Mouse (Mus musculus): ENCODE measurements around the gene Dpep2nb. TPM values are rescaled to one million over a fixed set of nuclear protein-coding genes. Genes with fewer than 3 reads are reported as not detected.
"Not testable (repeated sequence)": the region's sequence is repeated elsewhere in the genome, so short reads cannot be mapped to it uniquely, and the experiment has no call there.

Gene Dpep2nb
- polyA plus RNA-seq, 1 experiment, result not detected

- Histone ChIP-seq H3K36me3 (ENCODE audit: control insufficient read depth) (peaks cover 63% of the 10 kb centered on the region), H3K4me1 (ENCODE audit: control insufficient read depth) (peaks cover 41% of the 10 kb centered on the region), H3K9me3 (ENCODE audit: control insufficient read depth, low read length) (no peaks in the 10 kb centered on the region), H3K4me3 (replicated peaks) (no peak overlapping the region), H3K27me3 (ENCODE audit: control insufficient read depth) (no peaks in the 10 kb centered on the region)
- no peak for TF ChIP-seq TAL1 (IDR thresholded peaks at IDR 0.05; ENCODE audit: low read length)
- TF ChIP-seq GATA1 (IDR thresholded peaks at IDR 0.05; ENCODE audit: low read length), result no peak
Measured at GRCm38 (mm10) chr8:106044151-106044550, 38.4 kb upstream of the Dpep2nb start.

DNA sequence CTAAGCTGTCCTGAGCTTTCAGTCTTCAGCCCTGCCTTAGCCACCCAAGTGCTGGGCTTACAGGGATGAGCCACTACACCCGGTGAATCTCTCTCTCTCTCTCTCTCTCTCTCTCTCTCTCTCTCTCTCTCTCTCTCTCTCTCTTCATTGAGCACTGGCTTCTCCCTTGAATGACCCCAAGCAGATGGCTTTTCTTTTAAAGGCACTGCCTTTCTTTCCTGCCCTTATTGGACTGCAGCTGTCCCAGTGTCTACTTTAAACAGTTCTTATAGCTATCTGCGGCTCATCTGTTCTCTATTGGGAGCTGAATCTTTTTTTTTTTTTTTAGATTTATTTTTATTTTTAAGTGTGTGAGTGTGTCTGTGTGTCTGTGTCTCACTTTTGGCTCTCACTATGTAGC is 37.3 kb upstream of the Dpep2nb start:
- Histone ChIP-seq H3K27me3 (ENCODE audit: control insufficient read depth) (no peaks in the 10 kb centered on the region), H3K36me3 (ENCODE audit: control insufficient read depth) (peaks cover 60% of the 10 kb centered on the region), H3K4me3 (replicated peaks) (no peak overlapping the region), H3K9me3 (ENCODE audit: control insufficient read depth, low read length) (no peaks in the 10 kb centered on the region), H3K4me1 (ENCODE audit: control insufficient read depth) (peaks cover 31% of the 10 kb centered on the region)
- TF ChIP-seq TAL1 (IDR thresholded peaks at IDR 0.05; ENCODE audit: low read length) (no peak), GATA1 (IDR thresholded peaks at IDR 0.05; ENCODE audit: low read length) (no peak)

- no peak for TF ChIP-seq GATA1 (IDR thresholded peaks at IDR 0.05; ENCODE audit: low read length)
- TF ChIP-seq TAL1 (IDR thresholded peaks at IDR 0.05; ENCODE audit: low read length), result no peak
- H3K4me1 ChIP-seq (ENCODE audit: control insufficient read depth), result peaks cover 15% of the 10 kb centered on the region
- H3K27me3 ChIP-seq (ENCODE audit: control insufficient read depth), result no peaks in the 10 kb centered on the region
- H3K9me3 ChIP-seq (ENCODE audit: control insufficient read depth, low read length), result no peaks in the 10 kb centered on the region
- no peak overlapping the region for H3K4me3 ChIP-seq (replicated peaks)
- peaks cover 62% of the 10 kb centered on the region for H3K36me3 ChIP-seq (ENCODE audit: control insufficient read depth)
Measured at GRCm38 (mm10) chr8:106040218-106040617, 34.4 kb upstream of the Dpep2nb start.

DNA sequence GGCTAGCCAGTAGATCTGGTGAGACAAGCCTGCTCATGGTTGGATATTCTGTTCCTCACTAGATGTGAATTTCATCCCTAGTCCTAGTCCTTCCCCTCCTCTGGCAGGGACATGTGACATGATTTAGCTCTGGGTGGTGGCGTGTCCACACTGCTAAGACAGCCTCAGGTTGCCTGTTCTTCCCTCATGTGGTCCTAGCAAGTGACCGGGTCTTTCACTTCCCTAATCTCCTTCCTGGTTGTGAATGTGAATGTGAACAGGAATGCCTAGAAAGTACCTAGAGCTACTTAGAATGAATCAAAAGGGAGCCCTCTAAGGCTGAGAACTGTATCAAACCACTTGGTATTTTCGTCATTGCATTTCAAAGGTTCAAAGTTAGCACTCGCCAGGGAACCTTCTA is 33.8 kb upstream of the Dpep2nb start:
- Histone ChIP-seq H3K27me3 (ENCODE audit: control insufficient read depth) (no peaks in the 10 kb centered on the region), H3K36me3 (ENCODE audit: control insufficient read depth) (peaks cover 56% of the 10 kb centered on the region), H3K9me3 (ENCODE audit: control insufficient read depth, low read length) (no peaks in the 10 kb centered on the region), H3K4me3 (replicated peaks) (no peak overlapping the region), H3K4me1 (ENCODE audit: control insufficient read depth) (peaks cover 13% of the 10 kb centered on the region)
- TF ChIP-seq GATA1 (IDR thresholded peaks at IDR 0.05; ENCODE audit: low read length), result no peak
- TF ChIP-seq TAL1 (IDR thresholded peaks at IDR 0.05; ENCODE audit: low read length), result no peak

DNA sequence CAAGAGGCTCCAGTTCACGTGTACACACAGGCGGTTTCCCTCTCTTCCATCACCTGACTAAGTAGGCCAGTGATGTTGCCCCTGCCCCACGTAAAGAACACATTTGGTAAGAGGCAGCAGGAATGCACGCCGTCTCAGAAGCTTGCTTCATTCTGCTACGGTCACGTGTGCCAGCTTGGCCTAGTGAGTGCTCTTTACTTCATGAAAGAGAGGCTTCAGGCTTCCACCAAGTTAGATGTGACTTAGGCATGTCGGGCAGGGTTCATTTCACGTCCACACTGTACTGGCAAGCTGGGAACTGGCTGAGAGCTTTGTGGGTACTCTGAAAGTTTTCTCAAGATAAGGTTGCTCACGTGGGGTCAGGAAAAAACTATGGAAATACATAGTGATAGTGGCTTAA is 32.9 kb upstream of the Dpep2nb start:
- Histone ChIP-seq H3K27me3 (ENCODE audit: control insufficient read depth) (no peaks in the 10 kb centered on the region), H3K36me3 (ENCODE audit: control insufficient read depth) (peaks cover 55% of the 10 kb centered on the region), H3K4me3 (replicated peaks) (no peak overlapping the region), H3K9me3 (ENCODE audit: control insufficient read depth, low read length) (no peaks in the 10 kb centered on the region), H3K4me1 (ENCODE audit: control insufficient read depth) (peaks cover 4% of the 10 kb centered on the region)
- TF ChIP-seq GATA1 (IDR thresholded peaks at IDR 0.05; ENCODE audit: low read length) (no peak), TAL1 (IDR thresholded peaks at IDR 0.05; ENCODE audit: low read length) (no peak)

GRCm38 (mm10) chr8:106022483-106022882 is 16.7 kb upstream of the Dpep2nb start:
- no peak for TF ChIP-seq TAL1 (IDR thresholded peaks at IDR 0.05; ENCODE audit: low read length)
- no peak for TF ChIP-seq GATA1 (IDR thresholded peaks at IDR 0.05; ENCODE audit: low read length)
- Histone ChIP-seq H3K36me3 (ENCODE audit: control insufficient read depth) (peaks cover 67% of the 10 kb centered on the region), H3K4me3 (replicated peaks) (no peak overlapping the region), H3K4me1 (ENCODE audit: control insufficient read depth) (peaks cover 16% of the 10 kb centered on the region), H3K27me3 (ENCODE audit: control insufficient read depth) (no peaks in the 10 kb centered on the region), H3K9me3 (ENCODE audit: control insufficient read depth, low read length) (no peaks in the 10 kb centered on the region)

DNA sequence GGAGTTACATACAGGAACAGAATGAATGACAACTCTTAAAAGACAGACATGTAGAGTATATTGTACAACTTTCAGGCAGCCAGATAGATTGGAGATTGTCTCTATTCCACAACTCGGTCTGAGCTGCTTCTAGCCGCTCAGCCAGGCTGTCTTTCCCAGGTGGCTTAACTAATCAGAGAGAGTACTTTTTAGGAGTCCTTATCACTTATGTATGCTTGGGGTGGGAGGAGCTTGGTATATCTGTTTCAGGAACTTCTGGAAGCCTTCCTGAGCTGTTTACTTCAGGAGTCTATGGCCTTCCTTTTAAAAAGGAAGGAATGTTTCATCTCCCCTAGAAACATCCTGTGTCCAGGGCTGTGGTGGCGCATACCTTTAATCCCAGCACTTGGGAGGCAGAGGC is 12.3 kb upstream of the Dpep2nb start:
- Histone ChIP-seq H3K27me3 (ENCODE audit: control insufficient read depth) (no peaks in the 10 kb centered on the region), H3K36me3 (ENCODE audit: control insufficient read depth) (peaks cover 60% of the 10 kb centered on the region), H3K4me1 (ENCODE audit: control insufficient read depth) (peaks cover 43% of the 10 kb centered on the region), H3K9me3 (ENCODE audit: control insufficient read depth, low read length) (no peaks in the 10 kb centered on the region), H3K4me3 (replicated peaks) (no peak overlapping the region)
- no peak for TF ChIP-seq TAL1 (IDR thresholded peaks at IDR 0.05; ENCODE audit: low read length)

- Histone ChIP-seq H3K4me1 (ENCODE audit: control insufficient read depth) (peaks cover 51% of the 10 kb centered on the region), H3K36me3 (ENCODE audit: control insufficient read depth) (peaks cover 57% of the 10 kb centered on the region), H3K9me3 (ENCODE audit: control insufficient read depth, low read length) (no peaks in the 10 kb centered on the region), H3K4me3 (replicated peaks) (no peak overlapping the region), H3K27me3 (ENCODE audit: control insufficient read depth) (no peaks in the 10 kb centered on the region)
- TF ChIP-seq GATA1 (IDR thresholded peaks at IDR 0.05; ENCODE audit: low read length) (no peak), TAL1 (IDR thresholded peaks at IDR 0.05; ENCODE audit: low read length) (no peak)
Measured at GRCm38 (mm10) chr8:106017130-106017529, 11.4 kb upstream of the Dpep2nb start.

- no peaks in the 10 kb centered on the region for H3K27me3 ChIP-seq (ENCODE audit: control insufficient read depth)
- peaks cover 51% of the 10 kb centered on the region for H3K36me3 ChIP-seq (ENCODE audit: control insufficient read depth)
- peaks cover 59% of the 10 kb centered on the region for H3K4me1 ChIP-seq (ENCODE audit: control insufficient read depth)
- no peaks in the 10 kb centered on the region for H3K9me3 ChIP-seq (ENCODE audit: control insufficient read depth, low read length)
- TF ChIP-seq GATA1 (IDR thresholded peaks at IDR 0.05; ENCODE audit: low read length) (no peak), TAL1 (IDR thresholded peaks at IDR 0.05; ENCODE audit: low read length) (no peak)
- H3K4me3 ChIP-seq (replicated peaks), result no peak overlapping the region
Measured at GRCm38 (mm10) chr8:106016284-106016683, 10.5 kb upstream of the Dpep2nb start.

DNA sequence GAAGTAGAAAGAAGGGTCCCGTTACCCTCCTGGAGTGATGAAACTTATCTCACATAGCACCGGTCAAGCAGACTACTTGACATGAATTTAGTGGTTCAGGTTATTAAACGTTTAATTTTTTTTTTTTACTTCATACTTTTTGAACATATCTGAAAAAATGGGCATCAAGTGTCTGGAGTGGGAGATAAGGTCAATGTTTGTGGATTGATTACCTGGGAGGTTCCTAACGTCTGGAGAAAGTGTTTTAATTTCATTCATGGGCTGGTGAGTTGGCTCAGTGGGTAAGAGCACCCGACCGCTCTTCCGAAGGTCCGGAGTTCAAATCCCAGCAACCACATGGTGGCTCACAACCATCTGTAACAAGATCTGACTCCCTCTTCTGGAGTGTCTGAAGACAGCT is 6.4 kb upstream of the Dpep2nb start:
- not testable (repeated sequence) for H3K9me3 ChIP-seq (ENCODE audit: control insufficient read depth, low read length); H3K27me3 ChIP-seq (ENCODE audit: control insufficient read depth)
- Histone ChIP-seq H3K4me3 (replicated peaks) (peak overlapping the region; percentile 90), H3K36me3 (ENCODE audit: control insufficient read depth) (peaks cover 29% of the 10 kb centered on the region), H3K4me1 (ENCODE audit: control insufficient read depth) (peaks cover 70% of the 10 kb centered on the region)
